Mouse (Mus musculus): ENCODE measurements at regions not wholly inside any gene's neighbourhood (a gene's known extent, or its start where the extent isn't known, plus 50 kb on each side); places are given as distances from the start of the nearest gene placed in this dataset.

DNA sequence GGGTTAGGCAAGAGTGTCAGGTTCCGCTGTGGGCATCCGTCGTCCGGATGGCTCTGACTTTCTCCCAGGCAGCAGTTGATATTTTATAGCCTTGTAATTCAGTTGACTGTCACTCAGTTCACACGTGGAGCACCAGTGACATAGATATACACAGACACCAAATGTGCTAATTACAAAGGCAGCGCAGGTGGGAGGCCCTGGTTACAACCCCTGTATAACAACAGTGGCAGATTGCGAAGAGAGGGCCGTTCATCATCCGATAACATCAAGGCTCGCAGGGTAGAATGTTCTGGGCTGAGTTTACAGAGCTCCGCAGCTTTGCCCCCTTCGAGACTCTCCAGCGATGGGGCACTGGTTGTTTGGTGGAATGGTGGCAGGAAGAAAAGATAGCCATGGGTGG lies 120.0 kb upstream of the Pgrmc2 start:
- ATAC-seq (ENCODE audit: low read depth): no peak
- DNase-seq: no peak

DNA sequence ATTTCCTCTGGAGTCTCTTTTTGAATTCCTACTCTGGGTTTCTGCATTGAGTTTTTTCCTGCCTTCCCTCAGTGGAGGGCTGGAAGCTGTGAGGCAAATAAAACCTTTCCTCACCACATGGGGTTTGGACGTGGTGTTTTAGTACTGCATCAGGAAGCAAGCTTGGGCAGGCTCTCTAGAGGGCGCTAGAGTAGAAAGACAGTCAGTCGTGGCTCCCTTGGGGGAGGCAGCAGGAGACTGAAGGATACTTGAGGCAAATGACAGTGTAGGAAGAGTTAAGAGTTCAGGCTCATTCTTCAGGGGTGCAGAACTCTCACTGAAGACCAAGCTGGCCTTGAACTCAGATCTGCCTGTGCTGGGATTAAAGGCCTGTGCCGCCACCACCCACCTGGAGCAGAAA lies 118.9 kb upstream of the Pgrmc2 start:
- no peak for DNase-seq
- Histone ChIP-seq H3K36me3 (no peaks in the 10 kb centered on the region), H3K9ac (no peak overlapping the region), H3K27me3 (no peaks in the 10 kb centered on the region), H3K4me2 (no peak overlapping the region), H3K27ac (no peak overlapping the region), H3K4me3 (replicated peaks) (no peak overlapping the region), H3K9me3 (replicated peaks) (no peaks in the 10 kb centered on the region), H3K4me1 (replicated peaks) (no peaks in the 10 kb centered on the region)
- 28% methylated on average over 4 of the region's 4 CpGs for WGBS (ENCODE audit: insufficient replicate concordance)
- ATAC-seq (ENCODE audit: low read depth): no peak

More for the DNA sequence above, 120.0 kb upstream of the Pgrmc2 start:
- Histone ChIP-seq H3K4me1 (replicated peaks) (no peaks in the 10 kb centered on the region), H3K9ac (no peak overlapping the region), H3K27ac (no peak overlapping the region), H3K36me3 (no peaks in the 10 kb centered on the region), H3K9me3 (replicated peaks) (no peaks in the 10 kb centered on the region), H3K27me3 (no peaks in the 10 kb centered on the region), H3K4me3 (replicated peaks) (no peak overlapping the region), H3K4me2 (no peak overlapping the region)
- WGBS (ENCODE audit: insufficient replicate concordance): 76% methylated on average over 13 of the region's 13 CpGs

DNA sequence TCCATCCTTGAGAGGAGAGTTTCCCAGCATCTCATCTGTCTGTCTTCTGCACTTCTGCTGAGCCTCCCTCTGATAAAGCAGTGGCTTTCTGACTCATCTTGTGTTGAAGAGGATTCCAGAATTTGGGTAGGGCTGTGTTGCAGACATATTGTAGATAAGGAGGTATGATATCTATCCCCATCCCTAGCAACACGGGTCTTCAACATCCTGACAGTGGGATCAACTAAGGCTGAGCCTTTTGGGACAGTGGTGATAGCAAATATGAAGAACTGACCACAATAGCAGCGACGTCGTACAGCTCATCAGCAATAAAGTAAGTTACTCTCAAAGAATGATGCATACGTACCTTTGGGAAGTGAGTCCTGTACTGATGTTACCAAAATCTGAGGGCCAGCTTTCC lies 117.2 kb upstream of the Pgrmc2 start:
- ATAC-seq (ENCODE audit: low read depth) (no peak), DNase-seq (no peak)
- H3K4me2 ChIP-seq: no peak overlapping the region
- H3K9me3 ChIP-seq (replicated peaks): no peaks in the 10 kb centered on the region
- no peak overlapping the region for H3K4me3 ChIP-seq (replicated peaks)
- no peak overlapping the region for H3K27ac ChIP-seq
- H3K4me1 ChIP-seq (replicated peaks): no peaks in the 10 kb centered on the region
- H3K9ac ChIP-seq: no peak overlapping the region
- WGBS (ENCODE audit: insufficient replicate concordance): 63% methylated on average over 5 of the region's 5 CpGs
- no peaks in the 10 kb centered on the region for H3K27me3 ChIP-seq
- no peaks in the 10 kb centered on the region for H3K36me3 ChIP-seq

DNA sequence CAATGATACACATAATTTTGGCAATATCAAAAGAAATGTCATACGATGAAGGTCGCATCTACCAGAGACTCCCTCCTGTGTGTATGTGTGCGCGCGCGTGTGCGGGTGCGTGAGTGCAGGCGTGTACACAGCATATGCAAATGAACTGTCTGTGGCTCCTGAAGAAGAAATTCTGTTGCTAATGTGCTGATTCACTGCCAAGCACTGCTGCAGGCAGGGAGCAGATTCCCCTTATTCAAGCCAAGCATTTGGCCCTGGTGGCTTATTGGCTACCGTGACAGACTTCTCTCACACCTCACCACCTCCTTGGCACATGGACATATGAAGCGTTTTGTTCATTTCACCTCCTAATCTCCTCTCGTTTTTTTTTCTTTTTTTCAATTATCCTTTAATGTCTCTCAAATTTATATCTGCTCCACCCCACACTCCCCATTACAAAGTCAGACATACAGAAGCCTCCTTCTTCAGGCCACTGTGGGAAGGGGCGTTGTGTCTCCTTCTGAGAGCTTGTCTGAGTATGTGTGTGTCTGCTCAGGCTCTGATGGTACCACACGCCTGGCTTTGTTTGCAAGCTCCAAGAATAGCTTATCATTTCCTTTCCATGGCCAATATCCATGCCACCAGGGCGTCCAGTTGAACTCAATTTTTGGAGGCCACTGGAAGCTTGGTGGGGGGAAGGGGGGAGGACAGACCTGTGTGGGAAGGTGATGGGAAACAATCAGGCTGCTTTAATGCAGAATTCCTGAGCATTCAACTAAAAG lies 115.5 kb upstream of the Pgrmc2 start:
- no peak overlapping the region for H3K27ac ChIP-seq
- no peak for DNase-seq
- no peaks in the 10 kb centered on the region for H3K36me3 ChIP-seq
- H3K9ac ChIP-seq: no peak overlapping the region
- no peak for ATAC-seq (ENCODE audit: low read depth)
- H3K4me2 ChIP-seq: no peak overlapping the region
- WGBS (ENCODE audit: insufficient replicate concordance): 74% methylated on average over 15 of the region's 15 CpGs
- H3K9me3 ChIP-seq (replicated peaks): no peaks in the 10 kb centered on the region
- no peak overlapping the region for H3K4me3 ChIP-seq (replicated peaks)
- no peaks in the 10 kb centered on the region for H3K27me3 ChIP-seq
- H3K4me1 ChIP-seq (replicated peaks): no peaks in the 10 kb centered on the region

DNA sequence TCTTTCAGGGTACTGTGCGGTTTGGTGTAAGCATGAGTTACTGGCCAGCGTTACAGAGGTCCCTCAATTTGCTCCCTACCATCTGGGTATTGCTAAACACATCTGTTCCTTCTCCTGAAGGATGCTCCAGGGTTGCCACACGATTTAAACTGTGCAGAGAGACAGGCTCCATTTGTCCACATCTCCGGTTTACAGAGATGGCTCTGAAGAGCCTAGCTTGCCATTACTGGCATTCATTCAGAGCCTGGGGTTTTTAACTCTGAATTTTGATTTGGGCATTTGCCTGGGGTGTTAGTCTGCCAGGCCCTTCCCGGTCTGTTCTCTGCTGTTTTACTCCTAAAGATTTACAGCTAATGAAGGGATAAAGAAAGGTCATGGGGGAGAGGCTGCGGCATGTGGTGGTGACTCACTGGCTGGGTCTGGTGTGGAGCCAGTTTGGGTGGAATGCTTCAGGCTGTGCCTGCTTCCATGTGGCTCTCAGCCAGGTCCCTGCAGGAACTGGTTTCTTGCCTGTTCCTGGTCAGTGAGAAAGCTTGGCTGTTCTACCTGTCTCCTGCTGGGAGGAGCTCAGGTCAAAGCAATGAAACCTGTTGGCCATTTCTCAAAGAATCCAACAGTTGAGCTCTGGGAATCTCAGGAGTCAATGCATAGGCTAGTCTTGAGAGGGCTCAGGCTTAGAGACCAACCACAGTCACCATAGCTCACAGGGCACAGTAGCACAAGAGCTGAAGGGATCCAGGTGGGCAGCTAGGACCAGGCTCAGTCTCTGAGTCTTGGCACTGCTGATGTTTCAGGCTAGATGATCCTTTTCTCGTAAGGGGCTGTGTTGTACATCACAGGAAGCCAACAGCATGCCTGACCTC lies 112.5 kb upstream of the Pgrmc2 start:
- H3K9me3 ChIP-seq (replicated peaks): no peaks in the 10 kb centered on the region
- H3K4me2 ChIP-seq: no peak overlapping the region
- no peaks in the 10 kb centered on the region for H3K4me1 ChIP-seq (replicated peaks)
- no peaks in the 10 kb centered on the region for H3K27me3 ChIP-seq
- H3K27ac ChIP-seq: no peak overlapping the region
- DNase-seq (no peak), ATAC-seq (ENCODE audit: low read depth) (no peak)
- H3K9ac ChIP-seq: no peak overlapping the region
- no peaks in the 10 kb centered on the region for H3K36me3 ChIP-seq
- H3K4me3 ChIP-seq (replicated peaks): no peak overlapping the region
- WGBS (ENCODE audit: insufficient replicate concordance): 53% methylated on average over 7 of the region's 7 CpGs

DNA sequence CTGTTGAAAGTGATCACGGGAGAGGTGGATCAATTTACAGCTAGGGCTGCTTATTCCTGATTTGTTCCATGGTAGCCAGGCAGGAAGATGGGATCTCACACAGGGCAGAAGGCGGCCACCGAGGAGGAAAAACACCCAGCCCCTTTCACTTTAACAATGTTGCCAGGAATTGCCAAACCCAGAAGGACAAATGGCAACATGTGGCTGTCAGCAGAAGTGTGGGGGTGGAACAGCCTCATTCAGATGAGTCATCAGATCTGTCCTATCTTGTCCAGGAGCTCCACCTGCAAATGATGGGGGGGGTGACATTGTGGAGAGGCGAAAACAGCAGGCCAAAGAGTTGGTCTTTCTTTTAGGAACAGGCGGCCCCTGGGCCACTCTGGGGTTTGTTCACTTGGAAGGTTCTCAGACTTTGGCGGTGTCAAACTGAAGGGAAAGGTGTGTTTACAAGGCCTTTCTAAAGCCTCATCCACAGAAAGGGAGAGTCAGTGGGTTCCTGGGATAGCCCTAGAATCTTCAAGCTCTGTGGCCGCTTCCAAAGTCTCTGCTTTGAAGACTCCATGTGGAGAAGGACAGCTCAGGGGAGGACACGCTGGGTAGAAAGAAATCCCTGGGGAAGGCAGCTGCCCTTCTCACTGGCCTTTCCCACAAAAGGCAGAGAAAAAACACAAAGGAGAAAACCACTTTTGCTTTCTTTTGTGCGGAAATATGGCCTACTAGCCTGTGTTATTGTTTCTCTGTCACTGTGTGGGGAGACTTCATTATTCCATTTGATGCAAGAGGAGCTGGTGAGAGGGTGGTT lies 111.7 kb upstream of the Pgrmc2 start:
- Histone ChIP-seq H3K36me3 (no peaks in the 10 kb centered on the region), H3K27ac (no peak overlapping the region), H3K27me3 (no peaks in the 10 kb centered on the region), H3K4me3 (replicated peaks) (no peak overlapping the region), H3K4me1 (replicated peaks) (no peaks in the 10 kb centered on the region), H3K9ac (no peak overlapping the region), H3K4me2 (no peak overlapping the region), H3K9me3 (replicated peaks) (no peaks in the 10 kb centered on the region)
- no peak for ATAC-seq (ENCODE audit: low read depth)
- no peak for DNase-seq
- WGBS (ENCODE audit: insufficient replicate concordance): 59% methylated on average over 9 of the region's 9 CpGs

DNA sequence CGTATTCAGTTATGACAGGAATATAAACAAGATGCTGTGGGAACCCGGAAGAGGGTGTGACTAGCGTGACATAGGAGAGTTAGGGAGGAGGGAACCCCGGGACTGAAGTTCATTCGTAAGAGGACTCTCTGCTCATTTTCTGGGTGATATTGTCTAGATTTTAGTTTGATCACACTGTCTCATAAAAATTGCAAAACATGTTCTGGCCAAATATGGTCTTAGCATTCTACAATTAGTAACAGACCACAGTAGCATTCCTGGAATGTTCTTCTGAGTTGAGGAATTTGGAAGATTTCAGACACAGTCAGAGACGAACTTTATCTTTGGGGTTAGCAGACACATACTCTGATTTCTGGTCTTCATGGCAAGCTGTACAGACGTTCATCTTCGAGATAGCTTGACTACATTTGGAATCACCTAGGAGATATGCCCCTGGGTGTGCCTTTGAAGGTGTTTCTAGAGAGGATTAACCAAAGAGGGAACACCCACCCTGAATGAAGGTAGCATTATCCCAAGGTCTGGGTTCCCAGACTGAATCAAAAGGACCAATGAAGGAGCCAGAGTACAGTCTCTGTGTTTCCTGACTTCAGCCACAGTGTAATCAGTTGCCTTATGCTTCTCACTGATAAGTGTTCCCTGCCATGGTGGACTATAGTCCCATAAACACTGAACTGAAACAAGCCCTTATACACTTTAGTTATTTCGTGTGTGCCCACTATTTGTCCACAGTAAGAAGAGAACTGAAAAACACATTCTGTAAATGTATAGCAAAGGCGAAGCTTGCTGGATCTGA lies 102.7 kb upstream of the Pgrmc2 start:
- 58% methylated on average over 10 of the region's 10 CpGs for WGBS (ENCODE audit: insufficient replicate concordance)
- Histone ChIP-seq H3K27ac (no peak overlapping the region), H3K9me3 (replicated peaks) (no peaks in the 10 kb centered on the region), H3K4me3 (replicated peaks) (no peak overlapping the region), H3K36me3 (no peaks in the 10 kb centered on the region), H3K27me3 (peaks cover 21% of the 10 kb centered on the region), H3K4me2 (no peak overlapping the region), H3K9ac (no peak overlapping the region), H3K4me1 (replicated peaks) (peaks cover 21% of the 10 kb centered on the region)
- no peak for DNase-seq
- ATAC-seq (ENCODE audit: low read depth): no peak

DNA sequence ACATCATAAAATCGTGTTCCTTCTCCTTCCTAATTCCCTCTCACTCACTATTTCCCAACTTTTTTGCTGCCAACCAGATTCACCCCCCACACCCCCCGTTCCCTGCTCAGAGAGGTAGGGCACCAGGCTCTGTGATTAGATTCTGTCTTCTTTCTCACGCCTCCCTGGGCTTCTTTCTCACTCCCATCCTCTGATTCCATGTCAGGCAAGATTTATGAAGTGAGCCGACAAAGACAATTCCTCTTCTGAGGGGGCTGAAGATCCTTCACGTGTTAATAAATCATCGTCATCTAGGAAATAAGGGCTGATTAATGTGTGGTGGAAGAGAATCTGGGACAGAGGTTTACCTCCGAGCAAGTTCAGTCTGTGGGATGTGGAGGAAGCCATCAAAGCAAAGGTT lies 101.5 kb upstream of the Pgrmc2 start:
- no peak overlapping the region for H3K9ac ChIP-seq
- no peak overlapping the region for H3K27ac ChIP-seq
- 64% methylated on average over 7 of the region's 7 CpGs for WGBS (ENCODE audit: insufficient replicate concordance)
- ATAC-seq (ENCODE audit: low read depth): no peak
- no peak for DNase-seq
- peaks cover 33% of the 10 kb centered on the region for H3K4me1 ChIP-seq (replicated peaks)
- no peak overlapping the region for H3K4me2 ChIP-seq
- no peaks in the 10 kb centered on the region for H3K36me3 ChIP-seq
- peaks cover 21% of the 10 kb centered on the region for H3K27me3 ChIP-seq
- no peaks in the 10 kb centered on the region for H3K9me3 ChIP-seq (replicated peaks)
- H3K4me3 ChIP-seq (replicated peaks): no peak overlapping the region

DNA sequence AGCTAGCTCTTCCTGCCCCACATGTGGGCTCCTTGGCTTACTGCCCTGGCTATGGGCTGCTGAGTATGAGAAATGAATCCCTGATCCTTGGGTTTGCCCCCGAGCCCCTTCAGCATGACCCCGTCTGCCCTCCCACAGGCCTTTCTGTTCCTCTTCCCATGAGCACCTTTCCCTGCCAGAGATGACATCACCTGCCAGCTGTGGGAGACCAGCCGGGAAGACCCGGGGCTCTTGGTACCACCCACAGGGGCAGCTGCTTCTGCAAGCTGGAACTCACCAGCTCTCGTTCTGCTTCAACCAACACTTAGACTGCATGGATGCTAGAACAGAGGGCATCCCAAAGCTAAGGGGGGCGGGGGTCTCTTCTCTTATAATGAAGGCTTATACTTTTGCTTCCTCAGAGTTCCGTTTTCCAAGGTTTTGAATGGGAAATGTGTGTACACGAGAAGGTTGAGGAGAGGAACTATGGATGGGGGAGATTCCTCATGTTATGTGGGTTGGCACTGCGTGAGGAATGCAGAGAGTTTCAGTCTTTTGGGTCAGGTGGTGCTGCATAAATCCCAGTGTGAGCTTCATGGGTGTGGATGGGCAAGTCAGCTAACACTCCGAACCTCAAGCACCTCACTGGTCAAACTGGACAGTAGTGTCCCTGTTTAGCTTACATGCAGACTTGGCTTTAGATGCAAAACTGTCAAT lies 100.2 kb upstream of the Pgrmc2 start:
- peaks cover 21% of the 10 kb centered on the region for H3K27me3 ChIP-seq
- 54% methylated on average over 10 of the region's 10 CpGs for WGBS (ENCODE audit: insufficient replicate concordance)
- H3K4me1 ChIP-seq (replicated peaks): peaks cover 46% of the 10 kb centered on the region
- H3K4me3 ChIP-seq (replicated peaks): no peak overlapping the region
- no peak overlapping the region for H3K4me2 ChIP-seq
- no peaks in the 10 kb centered on the region for H3K36me3 ChIP-seq
- no peak overlapping the region for H3K27ac ChIP-seq
- H3K9me3 ChIP-seq (replicated peaks): no peaks in the 10 kb centered on the region
- no peak for DNase-seq
- no peak for ATAC-seq (ENCODE audit: low read depth)
- H3K9ac ChIP-seq: no peak overlapping the region

DNA sequence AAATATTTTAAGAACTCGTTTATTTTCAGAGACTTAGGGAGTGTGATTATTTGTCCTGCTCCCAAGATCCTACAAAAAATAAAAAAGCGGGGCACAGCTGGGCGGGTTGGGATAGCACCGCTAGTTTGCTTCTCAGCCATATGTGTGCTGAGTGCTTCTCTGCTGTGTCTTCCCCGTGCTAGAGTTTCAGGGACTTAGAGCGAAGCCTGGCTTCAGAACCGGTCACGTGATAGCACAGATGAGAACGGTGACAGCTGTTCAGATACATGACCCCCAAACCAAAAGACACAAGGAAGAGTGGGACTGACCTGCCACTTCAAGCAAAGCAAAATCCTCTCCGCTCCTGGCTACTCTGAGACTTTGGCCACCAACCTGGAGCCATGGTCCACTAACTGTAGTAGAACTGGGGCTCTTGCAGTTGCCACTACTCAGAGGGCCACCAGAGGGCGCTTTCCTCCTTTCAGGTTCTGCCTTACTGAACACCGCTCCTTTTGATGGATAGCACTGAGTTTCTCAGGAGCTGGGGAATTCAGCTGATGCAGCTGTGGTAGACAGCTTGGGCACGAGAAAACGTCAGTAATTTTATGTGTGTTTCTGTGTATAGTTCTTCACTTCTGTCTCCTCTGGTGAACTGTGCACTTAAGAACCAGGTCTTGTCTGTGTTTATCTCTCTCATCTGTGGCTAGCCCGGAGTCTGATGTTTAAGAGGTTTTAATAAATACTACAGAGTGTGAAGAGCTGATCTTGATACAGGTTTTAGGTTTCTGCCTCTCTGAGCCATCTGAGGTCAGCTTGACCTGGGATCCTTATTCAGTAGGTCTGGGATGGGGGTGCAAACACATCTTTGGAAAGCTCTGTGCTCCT lies 99.4 kb upstream of the Pgrmc2 start:
- Histone ChIP-seq H3K9me3 (replicated peaks) (no peaks in the 10 kb centered on the region), H3K36me3 (no peaks in the 10 kb centered on the region), H3K27ac (no peak overlapping the region), H3K4me3 (replicated peaks) (no peak overlapping the region), H3K4me2 (no peak overlapping the region), H3K4me1 (replicated peaks) (peaks cover 54% of the 10 kb centered on the region), H3K9ac (no peak overlapping the region; the same call in 1 of the 2 replicates), H3K27me3 (peaks cover 21% of the 10 kb centered on the region)
- WGBS (ENCODE audit: insufficient replicate concordance): 47% methylated on average over 15 of the region's 15 CpGs
- ATAC-seq (ENCODE audit: low read depth) (peak; percentile 43), DNase-seq (peak; percentile 56)

Data from liver, embryonic 13.5 days (tissue).